Mouse (Mus musculus) ES-Bruce4 (cell line): ENCODE results near the gene Inpp4a.

Experiments
- CTCF ChIP-seq: IDR thresholded peaks from one replicate; pipeline ENCODE4 v1.8.1; 2011; ENCODE audit warnings: low read depth, low read length
- EP300 ChIP-seq: IDR thresholded peaks from 2 replicates; pipeline ENCODE4 v1.6.1; 2011; ENCODE audit warnings: low read depth, low read length; ENCODE audit not compliant: insufficient read depth
- POLR2A ChIP-seq: IDR thresholded peaks from one replicate; pipeline ENCODE4 v1.8.1; 2011; ENCODE audit warnings: low read length; ENCODE audit not compliant: insufficient read depth

- TF ChIP-seq EP300 (no peak), CTCF (no peak), POLR2A (no peak)
Observed at GRCm38 (mm10) chr1:37398961-37399360, 99.3 kb downstream of the Inpp4a start.
